Mouse (Mus musculus) intestine, postnatal 0 days (tissue): ENCODE data around the gene Safb2. TPM values are rescaled to one million over a fixed set of nuclear protein-coding genes. Genes with fewer than 3 reads are reported as not detected.

ENCODE experiments used
- ATAC-seq: fragments of 200-750 bp; cut with Nextera tagmentation; 2 replicates; pipeline ENCODE4 v1.8.0; 2017; ENCODE audit warnings: mild to moderate bottlenecking, moderate TSS enrichment, moderate library complexity
- H3K27ac ChIP-seq: fragments of 300-500 bp; sonication (generic); 2 replicates; pipeline ENCODE4 v1.5.1; 2014; ENCODE audit warnings: mild to moderate bottlenecking, low read depth, low read length, moderate library complexity
- H3K27me3 ChIP-seq: fragments of 300-500 bp; sonication (generic); replicated peaks from 2 replicates; pipeline ENCODE4 v1.6.1; 2014; ENCODE audit warnings: low read length, mixed read lengths; ENCODE audit not compliant: control insufficient read depth, insufficient read depth
- H3K36me3 ChIP-seq: fragments of 300-500 bp; sonication (generic); 2 replicates; pipeline ENCODE4 v1.6.1; 2014; ENCODE audit warnings: mild to moderate bottlenecking, moderate library complexity; ENCODE audit not compliant: control insufficient read depth, insufficient read depth
- H3K4me1 ChIP-seq: fragments of 300-500 bp; sonication (generic); replicated peaks from 2 replicates; pipeline ENCODE4 v1.6.1; 2014; ENCODE audit warnings: antibody characterized with exemption, low read length, mixed read lengths; ENCODE audit not compliant: control insufficient read depth, insufficient read depth
- H3K4me2 ChIP-seq: fragments of 300-500 bp; sonication (generic); replicated peaks from 2 replicates; pipeline ENCODE4 v1.6.1; 2014; ENCODE audit warnings: low read depth, mild to moderate bottlenecking, moderate library complexity
- H3K4me3 ChIP-seq: fragments of 300-500 bp; sonication (generic); 2 replicates; pipeline ENCODE4 v1.5.1; 2014; ENCODE audit warnings: low read depth, low read length
- H3K9ac ChIP-seq: fragments of 300-500 bp; sonication (generic); 2 replicates; pipeline ENCODE4 v1.6.1; 2014; ENCODE audit warnings: mild to moderate bottlenecking, low read depth, low read length
- H3K9me3 ChIP-seq: fragments of 300-500 bp; sonication (generic); 2 replicates; pipeline ENCODE4 v1.6.1; 2016; ENCODE audit warnings: mixed run types; ENCODE audit not compliant: control insufficient read depth
- CTCF ChIP-seq: sonication (generic); IDR thresholded peaks from 2 replicates; pipeline ENCODE4 v1.5.1; 2016; ENCODE audit warnings: low read depth, mild to moderate bottlenecking, control low read depth, antibody characterized with exemption, moderate library complexity
- WGBS: fragments of 180-500 bp; shearing (Covaris S2); extraction: QIAGEN DNeasy Blood & Tissue Kit; methylation state at CpG from one replicate; pipeline ENCODE4 v1.1.7; 2014; 5-methylcytosine and 5-hydroxymethylcytosine counted together
- polyA plus RNA-seq: library from polyadenylated mRNA; unstranded; fragments of >200 nt; fragmentation: Nextera tagmentation; extraction: Ambion mirVana; gene quantifications from 2 replicates; pipeline ENCODE4 v1.2.1, GENCODE M21; 2015

Gene Safb2
- polyA plus RNA-seq, 1 experiment from 2014 or later = 22.3 TPM

DNA sequence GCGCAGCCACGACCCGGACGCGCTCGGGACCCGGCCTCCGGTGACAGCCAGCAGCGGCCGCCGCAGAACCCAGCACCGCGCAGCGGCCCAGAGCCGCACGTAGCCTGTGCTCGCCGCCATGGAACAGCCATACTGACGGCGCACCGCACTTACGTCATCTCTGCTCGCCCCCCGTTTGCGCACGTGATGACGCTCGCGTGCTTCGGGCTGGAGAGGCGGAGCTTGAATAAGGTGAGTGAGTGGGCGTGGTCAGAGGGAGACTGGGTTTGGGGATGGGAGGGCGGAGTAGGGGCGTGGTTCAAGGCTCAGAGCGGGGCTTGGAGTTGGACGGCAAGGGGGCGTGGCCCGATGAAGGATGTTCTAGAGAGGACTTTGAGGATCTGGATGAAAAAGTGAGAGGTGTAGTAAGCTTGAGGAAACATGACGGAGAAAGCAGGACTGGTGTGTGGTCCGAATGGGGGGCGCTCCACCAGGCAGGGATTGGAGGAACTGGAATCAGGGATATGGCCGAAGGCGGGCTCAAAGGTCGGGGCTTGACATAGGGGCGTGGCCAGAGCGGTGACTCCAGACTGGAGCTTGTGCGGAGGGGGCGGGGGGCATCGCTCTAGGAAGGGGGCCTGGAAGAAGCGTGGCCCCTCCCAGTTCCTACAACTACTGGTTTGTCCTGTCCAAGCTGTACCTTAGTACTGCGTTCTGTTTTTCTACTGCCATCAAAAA lies 42.5 kb upstream of the Safb2 start, which contains the start of gene Lonp1:
Lonp1 (minus strand) TSS at position 134 of the 717 bp plus-strand sequence.
- Histone ChIP-seq H3K4me3 (peak within 1 kb of the TSS; percentile 69), H3K36me3 (peaks cover 16% of the 10 kb centered on the region), H3K9me3 (no peaks in the 10 kb centered on the region), H3K4me2 (peak within 1 kb of the TSS; percentile 93), H3K9ac (peak within 1 kb of the TSS; percentile 75), H3K4me1 (peaks cover 13% of the 10 kb centered on the region; the same call in 1 of the 2 replicates), H3K27ac (peak within 1 kb of the TSS; percentile 61), H3K27me3 (no peaks in the 10 kb centered on the region)
- TF ChIP-seq CTCF = no peak; the same call in 1 of the 2 replicates
- WGBS = under 1% methylated on average over 51 of the region's 51 CpGs
- ATAC-seq = peak; percentile 89

DNA sequence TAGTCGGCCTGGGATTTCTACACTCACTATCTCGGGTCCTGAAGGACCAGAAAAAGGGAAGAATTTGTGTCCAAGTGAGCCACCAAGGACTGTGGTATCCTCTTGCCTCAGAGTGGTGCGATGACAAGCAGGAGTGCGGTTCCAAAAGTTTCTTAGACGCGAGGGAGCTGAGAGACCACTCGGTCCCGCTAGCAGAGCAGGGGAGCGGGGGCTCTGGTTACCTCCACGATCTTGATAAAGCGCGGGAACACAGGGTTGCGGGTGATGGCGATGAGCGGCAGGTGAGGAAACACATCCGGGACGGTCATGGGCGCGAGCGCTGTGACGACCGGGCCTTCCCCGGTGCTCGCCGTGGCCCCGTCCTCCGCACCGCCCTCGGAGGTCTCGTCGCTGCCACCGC lies 41.9 kb upstream of the Safb2 start:
- no peaks in the 10 kb centered on the region for H3K9me3 ChIP-seq
- peak; percentile 1; the same call in 1 of the 2 replicates for ATAC-seq
- peak overlapping the region; percentile 69 for H3K4me3 ChIP-seq
- H3K27ac ChIP-seq = no peak overlapping the region
- TF ChIP-seq CTCF = no peak
- peak overlapping the region; percentile 75 for H3K9ac ChIP-seq
- no peaks in the 10 kb centered on the region for H3K27me3 ChIP-seq
- H3K4me1 ChIP-seq = peaks cover 13% of the 10 kb centered on the region; the same call in 1 of the 2 replicates
- peaks cover 20% of the 10 kb centered on the region for H3K36me3 ChIP-seq
- under 1% methylated on average over 32 of the region's 32 CpGs for WGBS
- peak overlapping the region; percentile 93 for H3K4me2 ChIP-seq

DNA sequence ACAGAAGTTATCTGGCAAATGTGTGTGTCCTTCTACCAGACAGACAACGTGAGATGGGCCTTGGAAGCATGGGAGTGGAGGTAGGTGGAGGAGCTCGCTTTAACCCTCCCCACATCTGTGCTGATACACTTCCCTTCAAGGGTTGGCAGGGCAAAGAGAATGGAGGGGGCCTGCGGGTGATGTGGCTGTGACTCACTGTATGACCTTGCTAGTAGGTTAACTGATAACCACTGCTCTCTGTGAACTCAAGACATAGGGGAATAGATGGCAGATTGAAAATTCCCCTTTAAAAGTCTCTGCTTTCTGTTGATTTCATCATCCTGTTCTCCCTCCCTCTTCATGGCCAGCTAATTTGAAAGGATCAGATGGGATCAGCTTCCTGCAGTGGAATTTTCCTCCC lies 41.1 kb upstream of the Safb2 start:
- Histone ChIP-seq H3K4me3 (no peak overlapping the region), H3K36me3 (peaks cover 27% of the 10 kb centered on the region), H3K27ac (no peak overlapping the region), H3K4me2 (peak overlapping the region; percentile 93; the same call in 1 of the 2 replicates), H3K9ac (no peak overlapping the region), H3K9me3 (no peaks in the 10 kb centered on the region), H3K4me1 (peaks cover 13% of the 10 kb centered on the region; the same call in 1 of the 2 replicates), H3K27me3 (no peaks in the 10 kb centered on the region)
- ATAC-seq = no peak
- 54% methylated on average over 3 of the region's 3 CpGs for WGBS
- TF ChIP-seq CTCF = no peak

GRCm38 (mm10) chr17:56617628-56618027 lies 33.2 kb upstream of the Safb2 start:
- Histone ChIP-seq H3K9ac (no peak overlapping the region), H3K9me3 (no peaks in the 10 kb centered on the region), H3K4me1 (peaks cover 3% of the 10 kb centered on the region; the same call in 1 of the 2 replicates), H3K27me3 (no peaks in the 10 kb centered on the region), H3K36me3 (peaks cover 75% of the 10 kb centered on the region), H3K27ac (no peak overlapping the region), H3K4me2 (no peak overlapping the region), H3K4me3 (no peak overlapping the region)
- no peak for TF ChIP-seq CTCF
- WGBS = 88% methylated on average over 8 of the region's 8 CpGs
- ATAC-seq = no peak

DNA sequence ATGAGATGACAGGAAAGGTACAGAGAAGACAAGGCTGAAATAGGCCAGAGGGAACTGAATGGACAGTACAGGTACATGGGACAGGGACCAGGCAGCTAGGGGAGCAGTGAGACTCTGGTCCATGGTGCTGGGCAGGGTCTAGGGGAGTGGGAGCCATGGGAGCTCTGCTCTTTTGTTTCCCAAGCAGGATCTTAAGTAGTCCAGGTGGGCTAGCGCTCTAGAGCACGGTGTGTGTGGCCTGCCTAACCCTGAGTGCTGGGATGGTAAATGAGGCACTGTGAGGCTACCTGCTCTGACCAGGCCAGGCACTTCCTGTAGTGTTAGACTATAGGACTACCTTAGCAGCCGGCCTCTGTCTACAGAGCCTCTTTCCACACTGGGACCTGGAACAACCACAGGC lies 32.3 kb upstream of the Safb2 start:
- no peak for TF ChIP-seq CTCF
- Histone ChIP-seq H3K4me3 (no peak overlapping the region), H3K9me3 (no peaks in the 10 kb centered on the region), H3K4me1 (peaks cover 3% of the 10 kb centered on the region; the same call in 1 of the 2 replicates), H3K36me3 (peaks cover 66% of the 10 kb centered on the region), H3K9ac (no peak overlapping the region), H3K27me3 (no peaks in the 10 kb centered on the region), H3K4me2 (no peak overlapping the region), H3K27ac (no peak overlapping the region)
- 78% methylated on average over 3 of the region's 3 CpGs for WGBS
- no peak for ATAC-seq

DNA sequence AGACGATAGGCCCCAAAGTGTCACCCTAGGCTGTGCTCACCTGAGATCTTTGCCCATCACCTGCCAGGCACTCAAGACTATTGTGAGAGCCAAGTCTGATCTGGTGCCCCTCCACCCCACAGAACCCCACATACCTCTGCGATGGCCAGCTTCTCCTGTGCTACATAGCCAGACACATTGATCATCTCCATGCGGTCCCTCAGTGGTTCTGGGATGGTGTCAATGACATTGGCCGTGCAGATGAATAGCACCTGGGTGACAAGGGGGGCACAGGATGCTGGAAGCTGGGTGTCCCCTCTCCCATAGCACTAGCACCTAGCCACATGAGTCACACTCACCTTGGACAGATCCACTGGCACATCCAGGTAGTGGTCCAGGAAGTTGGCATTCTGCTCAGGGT lies 31.4 kb upstream of the Safb2 start:
- no peak overlapping the region for H3K4me3 ChIP-seq
- TF ChIP-seq CTCF = no peak
- WGBS = 78% methylated on average over 4 of the region's 4 CpGs
- no peak for ATAC-seq
- H3K27me3 ChIP-seq = no peaks in the 10 kb centered on the region
- H3K27ac ChIP-seq = no peak overlapping the region
- H3K9me3 ChIP-seq = no peaks in the 10 kb centered on the region
- H3K4me1 ChIP-seq = peaks cover 3% of the 10 kb centered on the region; the same call in 1 of the 2 replicates
- H3K9ac ChIP-seq = no peak overlapping the region
- H3K36me3 ChIP-seq = peaks cover 60% of the 10 kb centered on the region
- no peak overlapping the region for H3K4me2 ChIP-seq
